Mouse (Mus musculus) hindbrain, embryonic 16.5 days (tissue): ENCODE results near the gene Snrnp70. TPM values are rescaled to one million over a fixed set of nuclear protein-coding genes. Genes with fewer than 3 reads are reported as not detected.

Source experiments
- ATAC-seq: fragments of 200-750 bp; cut with Nextera tagmentation; 2 replicates; pipeline ENCODE4 v1.8.0; 2017; ENCODE audit warnings: moderate TSS enrichment, moderate library complexity
- H3K27ac ChIP-seq: fragments of 300-500 bp; sonication (generic); 2 replicates; pipeline ENCODE4 v1.5.1; 2014; ENCODE audit warnings: low read depth, mild to moderate bottlenecking, control low read depth, low read length, moderate library complexity
- H3K27me3 ChIP-seq: fragments of 300-500 bp; sonication (generic); replicated peaks from 2 replicates; pipeline ENCODE4 v1.6.1; 2014; ENCODE audit warnings: low read length; ENCODE audit not compliant: control insufficient read depth, insufficient read depth
- H3K36me3 ChIP-seq: fragments of 300-500 bp; sonication (generic); 2 replicates; pipeline ENCODE4 v1.6.1; 2014; ENCODE audit warnings: mild to moderate bottlenecking, low read length, moderate library complexity, mixed read lengths; ENCODE audit not compliant: control insufficient read depth, insufficient read depth
- H3K4me1 ChIP-seq: fragments of 300-500 bp; sonication (generic); 2 replicates; pipeline ENCODE4 v1.6.1; 2014; ENCODE audit warnings: low read depth, low read length; ENCODE audit not compliant: control insufficient read depth, insufficient read depth
- H3K4me2 ChIP-seq: fragments of 300-500 bp; sonication (generic); 2 replicates; pipeline ENCODE4 v1.6.1; 2014; ENCODE audit warnings: mild to moderate bottlenecking, low read length, control low read depth, moderate library complexity
- H3K4me3 ChIP-seq: fragments of 300-500 bp; sonication (generic); 2 replicates; pipeline ENCODE4 v1.5.1; 2014; ENCODE audit warnings: mild to moderate bottlenecking, low read length, control low read depth, moderate library complexity
- H3K9ac ChIP-seq: fragments of 300-500 bp; sonication (generic); 2 replicates; pipeline ENCODE4 v1.6.1; 2014; ENCODE audit warnings: low read depth, mild to moderate bottlenecking, control low read depth, low read length, moderate library complexity
- H3K9me3 ChIP-seq: fragments of 300-500 bp; sonication (generic); 2 replicates; pipeline ENCODE4 v1.6.1; 2014; ENCODE audit warnings: mild to moderate bottlenecking, low read length, moderate library complexity; ENCODE audit not compliant: control insufficient read depth
- WGBS: fragments of 180-500 bp; shearing (Covaris S2); extraction: QIAGEN DNeasy Blood & Tissue Kit; methylation state at CpG from one replicate; pipeline ENCODE4 v1.1.7; 2014; 5-methylcytosine and 5-hydroxymethylcytosine counted together
- polyA plus RNA-seq: library from polyadenylated mRNA; unstranded; fragments of >200 nt; fragmentation: Nextera tagmentation; extraction: Ambion mirVana; gene quantifications from 2 replicates; pipeline ENCODE4 v1.2.1, GENCODE M21; 2015

The Snrnp70 gene
- 144 and 161 TPM in 2 replicates for polyA plus RNA-seq

DNA sequence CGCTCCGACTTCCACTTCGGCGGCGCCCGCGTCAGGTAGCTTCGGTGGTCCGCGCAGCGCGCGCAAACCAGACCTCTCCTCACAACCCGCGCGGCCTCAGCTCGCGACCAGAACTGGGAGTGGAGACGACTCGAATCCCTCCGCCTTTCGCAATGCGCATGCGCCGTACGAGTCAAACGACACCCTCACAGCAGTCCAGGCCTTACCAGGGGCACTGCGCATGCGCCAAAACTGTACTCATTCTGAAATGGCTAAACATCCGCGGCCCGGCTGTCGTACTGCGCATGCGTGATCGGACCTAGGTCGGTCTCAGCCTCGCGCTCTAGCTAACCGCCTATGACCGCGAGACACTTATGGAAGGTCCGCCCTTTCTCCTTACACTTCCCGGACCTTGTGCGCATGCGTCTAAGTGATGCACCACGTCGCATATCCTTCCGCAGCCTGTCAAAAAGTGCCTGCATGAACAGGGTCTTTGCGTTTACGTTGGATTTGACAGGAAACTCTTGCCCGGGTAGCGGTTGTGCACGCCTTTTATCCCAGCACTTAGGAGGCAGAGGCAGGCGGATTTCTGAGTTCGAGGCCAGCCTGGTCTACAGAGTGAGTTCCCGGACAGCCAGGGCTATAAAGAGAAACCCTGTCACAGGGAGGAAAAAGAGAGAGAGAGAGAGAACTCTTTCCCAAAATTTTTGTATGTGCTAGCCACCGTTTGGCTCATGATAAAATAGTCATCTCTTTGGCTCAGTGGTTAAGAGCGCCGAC is at the start of gene Snrnp70:
Snrnp70 (minus strand) TSS at position 165 of the 759 bp plus-strand sequence.
- ATAC-seq, result peak; percentile 97
- H3K4me1 ChIP-seq, result peaks cover 16% of the 10 kb centered on the region
- H3K4me2 ChIP-seq, result peak within 1 kb of the TSS; percentile 97
- H3K27ac ChIP-seq, result peak within 1 kb of the TSS; percentile 95
- peak within 1 kb of the TSS; percentile 66 for H3K9ac ChIP-seq
- H3K27me3 ChIP-seq, result no peaks in the 10 kb centered on the region
- under 1% methylated on average over 60 of the region's 60 CpGs for WGBS
- H3K4me3 ChIP-seq, result peak within 1 kb of the TSS; percentile 48
- peaks cover 8% of the 10 kb centered on the region for H3K36me3 ChIP-seq
- H3K9me3 ChIP-seq, result no peaks in the 10 kb centered on the region

DNA sequence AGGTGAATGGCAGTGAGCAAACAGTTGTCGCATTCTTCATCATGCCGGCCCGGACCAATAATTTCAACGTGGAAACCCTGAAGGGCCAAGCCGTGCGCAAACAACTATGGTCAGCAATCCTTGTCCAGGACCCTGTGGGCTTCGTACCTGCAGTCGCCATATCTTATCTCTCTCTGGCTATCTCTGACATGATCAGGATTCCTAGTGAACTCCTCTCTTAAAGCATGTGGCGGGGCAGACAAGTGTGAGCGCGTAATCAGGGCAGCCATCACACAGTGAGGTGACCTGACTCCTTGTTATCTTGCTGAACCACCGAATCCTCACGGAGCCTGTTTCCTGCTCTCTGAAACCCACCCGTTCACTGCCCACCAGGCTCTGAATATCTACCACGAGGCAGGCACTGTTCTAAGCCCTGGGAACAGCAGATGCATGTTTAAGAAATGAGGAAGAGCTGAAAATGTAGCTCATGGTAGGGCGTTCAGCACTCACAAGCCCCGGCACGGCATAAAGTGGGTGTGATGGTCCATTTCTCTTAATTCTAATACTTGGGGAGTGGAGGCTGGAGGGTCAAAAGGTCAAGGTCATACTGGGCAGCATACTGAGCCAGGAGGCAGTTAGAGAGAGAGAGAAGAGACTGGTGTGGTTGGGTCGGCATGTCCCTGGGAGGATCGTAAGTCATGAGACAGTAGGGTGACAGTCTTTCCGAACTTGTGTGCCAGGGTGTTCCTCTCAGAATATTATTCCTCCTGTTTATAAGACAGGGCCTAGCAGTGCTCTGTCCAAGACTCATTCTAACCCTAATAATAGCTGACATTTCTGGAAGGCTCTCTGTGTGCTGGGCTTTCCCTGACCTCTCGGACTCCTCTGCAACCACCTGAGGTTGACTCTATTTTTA is 48.2 kb upstream of the Snrnp70 start:
- H3K4me2 ChIP-seq, result no peak overlapping the region
- ATAC-seq, result no peak
- no peak overlapping the region for H3K27ac ChIP-seq
- WGBS, result 91% methylated on average over 22 of the region's 22 CpGs
- no peak overlapping the region for H3K9ac ChIP-seq
- peaks cover 27% of the 10 kb centered on the region for H3K36me3 ChIP-seq
- H3K9me3 ChIP-seq, result no peaks in the 10 kb centered on the region
- H3K4me3 ChIP-seq, result no peak overlapping the region
- no peaks in the 10 kb centered on the region for H3K4me1 ChIP-seq
- no peaks in the 10 kb centered on the region for H3K27me3 ChIP-seq

DNA sequence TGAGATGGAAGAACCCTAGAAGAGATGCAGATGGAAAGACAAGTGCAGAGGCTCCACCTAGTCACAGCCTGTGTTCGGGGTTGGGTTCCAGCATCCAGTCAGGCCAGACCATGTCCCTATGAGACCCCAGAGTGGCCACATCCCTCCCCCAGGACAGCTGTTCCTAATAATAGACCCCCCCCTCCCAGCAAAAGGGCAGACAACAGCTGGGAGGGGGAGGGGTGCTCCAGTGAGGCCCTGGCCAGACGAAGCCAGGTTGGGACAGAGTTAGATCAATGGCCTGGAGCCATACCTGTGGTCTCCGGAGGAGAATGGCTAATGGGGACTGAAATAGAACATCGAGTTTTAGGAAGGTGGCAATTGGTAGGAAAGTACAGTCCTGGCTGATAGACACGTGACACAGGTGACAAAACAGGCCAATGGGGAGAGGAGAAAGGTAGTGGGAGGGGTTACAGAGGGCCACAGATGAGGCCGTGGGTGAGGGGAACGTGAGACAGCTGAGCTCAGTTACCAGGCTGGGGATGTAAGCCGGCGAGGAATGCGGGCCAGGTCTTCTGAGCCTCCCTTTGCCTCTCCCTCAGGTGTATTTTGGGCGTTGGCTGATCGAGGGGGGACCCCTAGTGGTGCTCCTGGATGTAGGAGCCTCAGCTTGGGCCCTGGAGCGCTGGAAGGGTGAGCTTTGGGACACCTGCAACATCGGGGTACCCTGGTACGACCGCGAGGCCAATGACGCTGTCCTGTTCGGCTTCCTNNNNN is 42.2 kb upstream of the Snrnp70 start, which contains the start of gene Ruvbl2:
Ruvbl2 (minus strand) TSS at position 576 of the 756 bp plus-strand sequence.
- Histone ChIP-seq H3K9me3 (no peaks in the 10 kb centered on the region), H3K4me2 (peak within 1 kb of the TSS; percentile 18; the same call in 1 of the 2 replicates), H3K4me3 (peak within 1 kb of the TSS; percentile 13; the same call in 1 of the 2 replicates), H3K36me3 (peaks cover 15% of the 10 kb centered on the region), H3K27me3 (no peaks in the 10 kb centered on the region), H3K9ac (peak within 1 kb of the TSS; percentile 36; the same call in 1 of the 2 replicates), H3K27ac (no peak within 1 kb of the TSS), H3K4me1 (peaks cover 37% of the 10 kb centered on the region)
- 24% methylated on average over 19 of the region's 19 CpGs for WGBS
- no peak for ATAC-seq

DNA sequence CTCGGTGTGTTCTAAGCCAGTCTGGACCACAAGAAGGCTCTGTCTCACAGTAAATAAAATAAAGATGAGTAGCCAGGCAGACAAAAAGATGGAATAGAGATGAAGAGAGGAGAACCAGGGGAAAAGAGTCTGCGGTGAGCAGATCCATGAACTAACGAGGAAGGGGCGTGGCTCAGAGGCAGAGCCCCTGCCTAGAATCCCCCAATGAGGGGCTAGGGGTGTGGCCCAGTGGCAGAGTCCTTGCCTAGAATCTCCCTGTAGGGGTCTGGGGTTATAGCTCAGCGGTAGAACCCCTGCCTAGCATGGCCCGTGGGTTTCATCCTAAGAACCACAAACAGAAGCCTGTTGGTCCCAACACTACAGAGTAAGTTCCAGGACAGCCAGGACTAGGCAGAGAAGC is 41.5 kb upstream of the Snrnp70 start:
- Histone ChIP-seq H3K27me3 (no peaks in the 10 kb centered on the region), H3K4me1 (peaks cover 39% of the 10 kb centered on the region), H3K9me3 (no peaks in the 10 kb centered on the region), H3K9ac (no peak overlapping the region), H3K27ac (no peak overlapping the region), H3K36me3 (peaks cover 12% of the 10 kb centered on the region), H3K4me3 (no peak overlapping the region), H3K4me2 (no peak overlapping the region)
- ATAC-seq, result no peak
- WGBS, result 26% methylated on average over 6 of the region's 6 CpGs

DNA sequence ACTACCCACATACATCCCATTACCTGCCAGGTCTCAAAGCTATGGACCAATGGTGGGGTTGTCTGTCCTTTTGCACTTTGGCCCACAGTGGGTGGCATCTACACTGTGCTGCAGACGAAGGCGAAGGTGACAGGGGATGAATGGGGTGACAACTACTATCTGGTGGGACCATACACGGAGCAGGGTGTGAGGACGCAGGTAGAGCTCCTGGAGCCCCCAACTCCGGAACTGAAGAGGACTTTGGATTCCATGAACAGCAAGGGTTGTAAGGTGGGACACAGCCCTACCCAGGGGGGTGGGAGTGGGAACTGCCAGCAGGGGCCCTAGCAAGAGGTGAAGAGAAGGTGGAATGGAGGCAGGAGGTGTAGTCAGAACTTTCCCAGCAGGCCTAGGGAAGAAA is 40.9 kb upstream of the Snrnp70 start:
- Histone ChIP-seq H3K4me1 (peaks cover 39% of the 10 kb centered on the region), H3K4me3 (no peak overlapping the region), H3K9ac (no peak overlapping the region), H3K27me3 (no peaks in the 10 kb centered on the region), H3K27ac (no peak overlapping the region), H3K36me3 (peaks cover 9% of the 10 kb centered on the region), H3K4me2 (no peak overlapping the region; the same call in 1 of the 2 replicates), H3K9me3 (no peaks in the 10 kb centered on the region)
- no peak for ATAC-seq
- WGBS, result 93% methylated on average over 5 of the region's 5 CpGs

DNA sequence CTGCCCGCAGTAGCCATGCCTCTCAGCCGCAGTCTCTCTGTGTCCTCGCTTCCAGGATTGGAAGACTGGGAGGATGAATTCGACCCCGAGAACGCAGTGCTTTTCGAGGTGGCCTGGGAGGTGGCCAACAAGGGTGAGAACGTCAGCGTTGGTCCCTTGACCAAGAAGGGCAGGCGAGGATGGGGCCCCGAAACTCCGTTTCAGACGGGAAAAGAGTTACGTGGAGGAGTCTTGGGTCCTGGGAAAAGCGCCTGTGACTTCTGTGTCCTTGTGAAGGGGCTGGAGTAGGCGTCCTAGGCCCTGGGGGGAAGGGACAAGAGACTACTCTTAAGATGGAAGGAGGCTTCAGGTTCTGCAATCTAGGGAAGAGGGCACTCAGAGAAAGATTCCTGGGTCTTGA is 39.5 kb upstream of the Snrnp70 start:
- H3K9me3 ChIP-seq, result no peaks in the 10 kb centered on the region
- peak overlapping the region; percentile 82 for H3K4me3 ChIP-seq
- no peaks in the 10 kb centered on the region for H3K27me3 ChIP-seq
- H3K9ac ChIP-seq, result peak overlapping the region; percentile 76
- 2% methylated on average over 16 of the region's 16 CpGs for WGBS
- H3K4me1 ChIP-seq, result peaks cover 39% of the 10 kb centered on the region
- H3K4me2 ChIP-seq, result peak overlapping the region; percentile 58
- no peak; the same call in 1 of the 2 replicates for ATAC-seq
- H3K36me3 ChIP-seq, result peaks cover 5% of the 10 kb centered on the region; the same call in 1 of the 2 replicates
- H3K27ac ChIP-seq, result peak overlapping the region; percentile 76

DNA sequence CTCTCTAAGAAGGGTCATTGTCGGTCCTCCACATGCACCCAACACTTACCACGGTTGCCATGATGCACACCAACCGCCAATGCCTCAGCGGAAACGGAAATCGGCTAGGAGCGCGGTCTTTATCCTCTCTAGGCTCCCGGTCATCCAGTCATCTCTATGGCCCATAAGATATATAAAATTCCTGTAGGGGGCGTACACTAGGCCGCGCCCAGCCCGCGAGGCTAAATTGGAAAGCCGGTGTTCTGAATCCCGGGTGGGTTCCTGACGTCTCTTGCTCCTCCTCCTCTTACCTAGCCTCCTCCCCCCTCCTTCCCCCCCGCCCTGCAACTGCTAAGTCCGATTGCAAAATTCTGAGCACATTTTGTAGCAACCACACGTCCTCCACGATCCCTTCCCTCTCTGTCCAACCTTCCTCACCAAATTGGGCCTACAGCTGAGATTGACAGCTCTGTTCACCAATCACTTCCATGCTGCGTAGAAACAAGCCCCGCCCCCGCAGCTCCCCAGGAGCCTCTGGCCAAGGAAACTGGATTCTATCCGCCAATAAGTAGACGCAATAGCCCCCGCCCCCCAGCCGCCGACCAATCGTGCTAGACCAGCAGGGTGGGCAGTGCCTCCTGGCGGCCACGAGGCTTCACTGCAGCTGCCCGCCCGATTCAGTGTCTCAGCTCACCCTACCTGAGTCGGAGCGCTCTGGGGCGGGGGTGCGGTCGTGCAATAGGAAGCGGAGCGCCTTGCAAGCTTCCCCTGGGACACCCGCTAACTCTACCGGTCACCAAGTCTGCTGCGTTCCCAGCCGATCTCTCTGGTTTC is 38.9 kb upstream of the Snrnp70 start, which contains the start of gene Gys1:
Gys1 (plus strand) TSS at position 642 of the 813 bp plus-strand sequence.
- H3K4me3 ChIP-seq, result peak within 1 kb of the TSS; percentile 82
- ATAC-seq, result peak; percentile 97
- no peaks in the 10 kb centered on the region for H3K9me3 ChIP-seq
- H3K4me2 ChIP-seq, result peak within 1 kb of the TSS; percentile 99
- peak within 1 kb of the TSS; percentile 78 for H3K27ac ChIP-seq
- WGBS, result under 1% methylated on average over 42 of the region's 45 CpGs
- peak within 1 kb of the TSS; percentile 81 for H3K9ac ChIP-seq
- H3K4me1 ChIP-seq, result peaks cover 39% of the 10 kb centered on the region
- no peaks in the 10 kb centered on the region for H3K27me3 ChIP-seq
- H3K36me3 ChIP-seq, result peaks cover 8% of the 10 kb centered on the region; the same call in 1 of the 2 replicates

DNA sequence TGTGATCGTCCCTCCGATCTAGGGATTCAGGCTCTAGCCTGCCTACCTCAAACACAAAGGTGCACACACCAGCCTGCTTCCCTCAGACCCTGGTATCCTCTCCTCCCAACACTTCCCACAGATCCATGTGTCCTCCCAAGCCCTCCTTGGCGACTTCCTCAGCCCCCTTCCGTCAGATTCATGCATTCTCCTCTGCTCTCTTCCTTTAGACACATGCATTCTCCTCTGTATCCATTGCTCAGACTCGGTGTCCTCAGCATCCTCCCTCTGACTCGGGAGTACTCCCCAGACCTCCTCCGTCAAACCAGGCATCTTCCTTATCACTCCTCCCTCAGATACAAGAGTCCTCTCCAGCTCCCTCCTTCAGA is 38.3 kb upstream of the Snrnp70 start:
- Histone ChIP-seq H3K4me2 (peak overlapping the region; percentile 99), H3K27ac (peak overlapping the region; percentile 78), H3K4me1 (peaks cover 39% of the 10 kb centered on the region), H3K9ac (peak overlapping the region; percentile 81), H3K27me3 (no peaks in the 10 kb centered on the region), H3K4me3 (peak overlapping the region; percentile 82), H3K36me3 (peaks cover 11% of the 10 kb centered on the region), H3K9me3 (no peaks in the 10 kb centered on the region)
- ATAC-seq, result no peak
- WGBS, result under 1% methylated on average over 7 of the region's 7 CpGs
